Mouse (Mus musculus): ENCODE measurements around the gene Cela1. TPM values are rescaled to one million over a fixed set of nuclear protein-coding genes. Genes with fewer than 3 reads are reported as not detected.

Gene Cela1
- total and polyA plus RNA-seq, 3 experiments = 0.54 to 2.9 TPM; not detected in 1

DNA sequence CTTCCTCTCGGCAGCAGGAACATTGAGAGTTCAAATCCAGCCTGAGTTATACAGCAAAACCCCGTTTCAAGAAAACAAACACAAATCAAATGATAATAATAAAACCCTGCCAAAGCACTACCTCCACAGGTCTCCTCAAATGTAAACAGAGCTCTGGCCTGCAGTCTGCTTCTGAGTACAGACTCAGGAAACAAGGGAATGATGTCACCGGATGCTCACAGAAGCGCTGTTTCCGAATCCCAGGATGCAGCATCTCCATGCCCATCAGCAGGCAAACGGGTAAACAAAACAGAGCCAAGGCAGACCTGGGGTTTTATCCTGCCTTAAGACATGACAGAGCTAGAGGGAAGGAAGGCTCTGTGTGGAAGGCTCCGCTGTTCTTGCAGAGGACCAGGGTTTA lies 58.9 kb downstream of the Cela1 start:
- Histone ChIP-seq H3K27me3 (ENCODE audit: insufficient read depth, low read length) (peaks cover 46% of the 10 kb centered on the region), H3K4me3 (ENCODE audit: low read depth, low read length) (no peak overlapping the region), H3K4me1 (ENCODE audit: insufficient read depth, low read depth, low read length) (peaks cover 9% of the 10 kb centered on the region), H3K36me3 (replicated peaks) (no peaks in the 10 kb centered on the region), H3K9me3 (replicated peaks) (no peaks in the 10 kb centered on the region)
- no peak for DNase-seq (ENCODE audit: low spot score)
- ATAC-seq (ENCODE audit: extremely low read depth, insufficient number of reproducible peaks, low FRiP score, poor library complexity, severe bottlenecking) = no peak
- no peak for TF ChIP-seq GATA1 (IDR thresholded peaks at IDR 0.05; ENCODE audit: borderline replicate concordance, low read length)
- no peak for TF ChIP-seq POLR2AphosphoS5 (IDR thresholded peaks at IDR 0.05; ENCODE audit: insufficient replicate concordance, low read depth, low read length)
- TF ChIP-seq CTCF (IDR thresholded peaks at IDR 0.05; ENCODE audit: low read depth, low read length) = no peak
- TF ChIP-seq TAL1 (conservative IDR thresholded peaks at IDR 0.05; ENCODE audit: low read depth, low read length) = no peak
- TF ChIP-seq GATA2 (IDR thresholded peaks at IDR 0.05; ENCODE audit: borderline replicate concordance, low read depth, low read length) = no peak

DNA sequence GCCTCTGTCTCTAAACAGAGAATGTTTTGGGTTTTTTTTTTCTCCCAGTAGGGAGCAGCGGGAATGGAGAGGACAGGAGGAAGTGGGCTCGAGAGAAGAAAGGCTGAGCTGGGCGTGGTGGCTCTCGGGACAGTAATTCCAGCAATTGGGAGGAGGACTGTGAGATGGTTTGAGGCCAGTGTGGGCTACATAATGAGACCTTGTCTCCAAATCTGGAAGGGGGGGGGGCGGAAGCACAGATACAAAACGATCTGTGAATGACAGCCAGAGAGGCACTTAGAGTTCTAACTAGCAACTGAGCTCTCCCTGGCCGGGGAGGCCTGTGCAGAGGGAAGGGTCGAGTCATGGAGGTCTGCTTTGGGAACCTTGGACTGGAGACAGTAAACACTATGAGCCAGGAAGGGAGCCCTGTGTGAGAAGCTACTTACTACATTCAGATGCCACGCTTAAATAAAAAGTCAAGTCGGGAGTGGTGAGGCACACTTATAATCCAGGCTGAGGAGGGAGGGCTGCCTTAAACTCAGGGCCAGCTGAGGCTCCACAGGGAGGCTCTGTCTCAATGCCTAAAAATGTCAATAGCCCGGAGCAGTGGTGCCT lies 59.8 kb downstream of the Cela1 start:
- H3K4me3 ChIP-seq (ENCODE audit: low read depth, low read length) = no peak overlapping the region
- no peak for ATAC-seq (ENCODE audit: extremely low read depth, insufficient number of reproducible peaks, low FRiP score, poor library complexity, severe bottlenecking)
- no peaks in the 10 kb centered on the region for H3K36me3 ChIP-seq (replicated peaks)
- peaks cover 9% of the 10 kb centered on the region for H3K4me1 ChIP-seq (ENCODE audit: insufficient read depth, low read depth, low read length)
- no peak for TF ChIP-seq GATA1 (IDR thresholded peaks at IDR 0.05; ENCODE audit: borderline replicate concordance, low read length)
- TF ChIP-seq TAL1 (conservative IDR thresholded peaks at IDR 0.05; ENCODE audit: low read depth, low read length) = no peak
- no peak for TF ChIP-seq POLR2AphosphoS5 (IDR thresholded peaks at IDR 0.05; ENCODE audit: insufficient replicate concordance, low read depth, low read length)
- no peak for TF ChIP-seq GATA2 (IDR thresholded peaks at IDR 0.05; ENCODE audit: borderline replicate concordance, low read depth, low read length)
- no peak for TF ChIP-seq CTCF (IDR thresholded peaks at IDR 0.05; ENCODE audit: low read depth, low read length)
- H3K9me3 ChIP-seq (replicated peaks) = no peaks in the 10 kb centered on the region
- no peak for DNase-seq (ENCODE audit: low spot score)
- H3K27me3 ChIP-seq (ENCODE audit: insufficient read depth, low read length) = peaks cover 40% of the 10 kb centered on the region

DNA sequence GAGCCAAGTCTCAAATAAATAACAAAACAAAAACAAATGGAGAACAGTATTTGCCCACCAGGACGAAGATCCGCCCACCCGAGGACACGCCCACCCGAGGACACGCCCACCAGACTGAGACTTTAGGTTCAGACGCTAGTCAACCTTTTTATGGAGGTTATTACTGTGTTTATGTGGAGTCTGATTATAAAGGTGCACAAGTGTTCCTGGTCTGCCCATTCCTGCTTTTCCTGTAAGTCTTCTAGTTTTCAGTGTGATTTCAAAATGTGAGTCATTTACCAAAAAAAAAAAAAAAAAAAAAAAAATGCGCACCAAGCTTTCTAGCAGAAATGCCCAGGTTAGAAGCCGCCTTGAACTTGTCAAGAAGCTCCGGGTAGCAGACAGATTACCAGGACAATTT lies 60.4 kb downstream of the Cela1 start:
- peaks cover 9% of the 10 kb centered on the region for H3K4me1 ChIP-seq (ENCODE audit: insufficient read depth, low read depth, low read length)
- H3K36me3 ChIP-seq (replicated peaks) = peaks cover 4% of the 10 kb centered on the region
- DNase-seq (ENCODE audit: low spot score) (no peak), ATAC-seq (ENCODE audit: extremely low read depth, insufficient number of reproducible peaks, low FRiP score, poor library complexity, severe bottlenecking) (no peak)
- H3K27me3 ChIP-seq (ENCODE audit: insufficient read depth, low read length) = peaks cover 34% of the 10 kb centered on the region
- H3K9me3 ChIP-seq (replicated peaks) = no peaks in the 10 kb centered on the region
- TF ChIP-seq GATA1 (IDR thresholded peaks at IDR 0.05; ENCODE audit: borderline replicate concordance, low read length) (no peak), POLR2AphosphoS5 (IDR thresholded peaks at IDR 0.05; ENCODE audit: insufficient replicate concordance, low read depth, low read length) (no peak), CTCF (IDR thresholded peaks at IDR 0.05; ENCODE audit: low read depth, low read length) (no peak), GATA2 (IDR thresholded peaks at IDR 0.05; ENCODE audit: borderline replicate concordance, low read depth, low read length) (no peak), TAL1 (conservative IDR thresholded peaks at IDR 0.05; ENCODE audit: low read depth, low read length) (no peak)
- H3K4me3 ChIP-seq (ENCODE audit: low read depth, low read length) = no peak overlapping the region

DNA sequence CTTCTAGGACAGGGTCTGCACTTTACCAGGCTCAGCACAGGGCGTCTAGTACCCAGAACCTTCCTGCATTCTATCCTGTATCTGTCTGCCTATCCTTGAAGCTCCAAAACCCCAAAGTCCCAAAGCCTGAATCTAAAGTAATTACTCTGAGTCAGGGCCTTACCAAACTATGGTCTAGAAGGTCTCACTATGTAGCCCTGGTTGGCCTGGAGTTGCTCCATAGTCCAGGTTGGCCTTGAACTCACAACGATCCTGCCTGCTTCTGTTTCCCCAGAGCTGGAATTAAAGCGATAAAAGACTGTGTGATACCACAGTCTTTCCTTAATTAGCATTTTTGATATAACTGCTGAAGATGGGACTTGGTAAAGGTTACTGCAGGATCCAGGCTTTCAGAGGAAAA lies 63.3 kb downstream of the Cela1 start:
- Histone ChIP-seq H3K36me3 (replicated peaks) (peaks cover 31% of the 10 kb centered on the region), H3K4me1 (ENCODE audit: insufficient read depth, low read depth, low read length) (peaks cover 9% of the 10 kb centered on the region), H3K27me3 (ENCODE audit: insufficient read depth, low read length) (peaks cover 11% of the 10 kb centered on the region), H3K9me3 (replicated peaks) (no peaks in the 10 kb centered on the region), H3K4me3 (ENCODE audit: low read depth, low read length) (no peak overlapping the region)
- ATAC-seq (ENCODE audit: extremely low read depth, insufficient number of reproducible peaks, low FRiP score, poor library complexity, severe bottlenecking) = no peak
- TF ChIP-seq GATA1 (IDR thresholded peaks at IDR 0.05; ENCODE audit: borderline replicate concordance, low read length) (no peak), CTCF (IDR thresholded peaks at IDR 0.05; ENCODE audit: low read depth, low read length) (no peak), TAL1 (conservative IDR thresholded peaks at IDR 0.05; ENCODE audit: low read depth, low read length) (no peak)
- DNase-seq (ENCODE audit: low spot score) = no peak

Other genes starting within 250 kb of the Cela1 start
- 55.0 and 55.7 TPM in 2 replicates for gene Letmd1, start 218.9 kb downstream of the Cela1 start, total RNA-seq (2014; fragmentation: Nextera tagmentation)
- gene Letmd1, start 218.9 kb downstream of the Cela1 start, total RNA-seq (2017) = 28.4 and 32.8 TPM in 2 replicates
- gene Letmd1, start 218.9 kb downstream of the Cela1 start, polyA plus RNA-seq (2012) = 54.5 and 60.8 TPM in 2 replicates
- gene Csrnp2, start 192.4 kb downstream of the Cela1 start, total RNA-seq (2014; fragmentation: Nextera tagmentation) = 2.2 and 3.1 TPM in 2 replicates
- gene Csrnp2, start 192.4 kb downstream of the Cela1 start, total RNA-seq (2017) = 3.7 and 3.8 TPM in 2 replicates
- gene Csrnp2, start 192.4 kb downstream of the Cela1 start, polyA plus RNA-seq (2012) = 1.3 and 1.4 TPM in 2 replicates
- gene Tfcp2, start 135.9 kb downstream of the Cela1 start, total RNA-seq (2014; fragmentation: Nextera tagmentation) = 16.0 and 18.8 TPM in 2 replicates
- gene Tfcp2, start 135.9 kb downstream of the Cela1 start, total RNA-seq (2017) = 8.7 and 10.9 TPM in 2 replicates
- 2.9 and 3.9 TPM in 2 replicates for gene Tfcp2, start 135.9 kb downstream of the Cela1 start, polyA plus RNA-seq (2012)
- gene Pou6f1, start 87.9 kb downstream of the Cela1 start, total RNA-seq (2014; fragmentation: Nextera tagmentation) = 0.19 and 0.53 TPM in 2 replicates
- 0.11 TPM in 1 of 2 replicates, not detected in the other for gene Pou6f1, start 87.9 kb downstream of the Cela1 start, total RNA-seq (2017)
- gene Pou6f1, start 87.9 kb downstream of the Cela1 start, polyA plus RNA-seq (2012) = 0.33 and 0.74 TPM in 2 replicates
- 234 and 277 TPM in 2 replicates for gene Dazap2, start 72.6 kb downstream of the Cela1 start, total RNA-seq (2014; fragmentation: Nextera tagmentation)
- gene Dazap2, start 72.6 kb downstream of the Cela1 start, total RNA-seq (2017) = 177 TPM in 2 replicates
- gene Dazap2, start 72.6 kb downstream of the Cela1 start, polyA plus RNA-seq (2012) = 52.4 and 56.6 TPM in 2 replicates
- not detected in 2 replicates for gene Smagp, start 51.0 kb downstream of the Cela1 start, total RNA-seq (2014; fragmentation: Nextera tagmentation)
- 2.6 and 2.7 TPM in 2 replicates for gene Smagp, start 51.0 kb downstream of the Cela1 start, total RNA-seq (2017)
- gene Smagp, start 51.0 kb downstream of the Cela1 start, polyA plus RNA-seq (2012) = 2.7 and 3.3 TPM in 2 replicates
- 5.3 and 6.8 TPM in 2 replicates for gene Bin2, start 18.4 kb downstream of the Cela1 start, total RNA-seq (2014; fragmentation: Nextera tagmentation)
- 13.3 and 15.5 TPM in 2 replicates for gene Bin2, start 18.4 kb downstream of the Cela1 start, total RNA-seq (2017)
- gene Bin2, start 18.4 kb downstream of the Cela1 start, polyA plus RNA-seq (2012) = 13.7 and 14.3 TPM in 2 replicates
- gene Galnt6, start 41.5 kb upstream of the Cela1 start, total RNA-seq (2014; fragmentation: Nextera tagmentation) = not detected in 2 replicates
- 0.05 TPM in 1 of 2 replicates, not detected in the other for gene Galnt6, start 41.5 kb upstream of the Cela1 start, total RNA-seq (2017)
- 0.02 TPM in 1 of 2 replicates, not detected in the other for gene Galnt6, start 41.5 kb upstream of the Cela1 start, polyA plus RNA-seq (2012)
- not detected in 2 replicates for gene Slc4a8, start 73.8 kb upstream of the Cela1 start, total RNA-seq (2014; fragmentation: Nextera tagmentation)
- gene Slc4a8, start 73.8 kb upstream of the Cela1 start, total RNA-seq (2017) = 0.12 and 0.27 TPM in 2 replicates
- not detected in 2 replicates for gene Slc4a8, start 73.8 kb upstream of the Cela1 start, polyA plus RNA-seq (2012)
- not detected in 2 replicates for gene Scn8a, start 181.9 kb upstream of the Cela1 start, total RNA-seq (2014; fragmentation: Nextera tagmentation)
- under 0.01 and 0.27 TPM in 2 replicates for gene Scn8a, start 181.9 kb upstream of the Cela1 start, total RNA-seq (2017)
- not detected in 2 replicates for gene Scn8a, start 181.9 kb upstream of the Cela1 start, polyA plus RNA-seq (2012)